Mouse (Mus musculus) B cell, adult 67 days (primary cell): ENCODE measurements around the gene Trim47. TPM values are rescaled to one million over a fixed set of nuclear protein-coding genes. Genes with fewer than 3 reads are reported as not detected.

Experiments used
- total RNA-seq, 2 experiments: library from RNA; stranded (reverse); gene quantifications; 4 replicates each; pipeline ENCODE4 v1.2.4; 2023

Gene Trim47
- total RNA-seq = under 1 TPM in 1 of 2 experiments, not detected in 1; 0.87 TPM

GRCm38 (mm10) chr11:116127156-116127980, at the start of gene Trim47:
Trim47 (minus strand) TSS chr11:116127210.

GRCm38 (mm10) chr11:116167884-116168439, 41.0 kb upstream of the Trim47 start, which contains the start of gene Fbf1:
Fbf1 (minus strand) TSS chr11:116168166.

GRCm38 (mm10) chr11:116138468-116139138, 11.6 kb upstream of the Trim47 start, which contains the start of gene Mrpl38:
Mrpl38 (minus strand) TSS chr11:116138868.

GRCm38 (mm10) chr11:116130488-116131205, 3.6 kb upstream of the Trim47 start, which contains the start of gene Trim65:
Trim65 (minus strand) TSS chr11:116131128.

GRCm38 (mm10) chr11:116086258-116087193, 40.5 kb downstream of the Trim47 start, which contains the start of gene Wbp2:
Wbp2 (minus strand) TSS chr11:116086995.

GRCm38 (mm10) chr11:116077446-116078204, 49.4 kb downstream of the Trim47 start, which contains the start of gene Unc13d:
Unc13d (minus strand) TSS chr11:116077961.

Other genes starting within 250 kb of the Trim47 start
- not detected for gene Smim5, start 227.2 kb downstream of the Trim47 start, total RNA-seq
- gene Smim6, start 215.2 kb downstream of the Trim47 start, total RNA-seq = not detected
- gene Sap30bp, start 193.9 kb downstream of the Trim47 start, total RNA-seq = 10 to 100 TPM; 48.3 to 55.7 TPM
- gene Recql5, start 193.7 kb downstream of the Trim47 start, total RNA-seq = 10 to 100 TPM; 65.2 to 73.1 TPM
- gene Itgb4, start 152.5 kb downstream of the Trim47 start, total RNA-seq = under 1 TPM; 0.20 to 0.56 TPM
- gene Galk1, start 114.5 kb downstream of the Trim47 start, total RNA-seq = 10 to 100 TPM; 17.7 to 21.5 TPM
- gene H3f3b, start 99.2 kb downstream of the Trim47 start, total RNA-seq = 1,000 to 10,000 TPM; 2,967 to 3,463 TPM
- 10 to 100 TPM; 69.9 to 84.3 TPM for gene Unk, start 96.9 kb downstream of the Trim47 start, total RNA-seq
- 10 to 100 TPM; 60.6 to 74.3 TPM for gene Unc13d, start 49.2 kb downstream of the Trim47 start, total RNA-seq
- gene Wbp2, start 40.2 kb downstream of the Trim47 start, total RNA-seq = 100 to 1,000 TPM; 237 to 270 TPM
- gene Trim65, start 3.9 kb upstream of the Trim47 start, total RNA-seq = 10 to 100 TPM; 41.8 to 52.2 TPM
- 10 to 100 TPM; 65.1 to 73.5 TPM for gene Mrpl38, start 11.7 kb upstream of the Trim47 start, total RNA-seq
- 10 to 100 TPM; 37.6 to 45.8 TPM for gene Fbf1, start 41.0 kb upstream of the Trim47 start, total RNA-seq
- gene Ten1, start 71.6 kb upstream of the Trim47 start, total RNA-seq = 10 to 100 TPM; 38.1 to 49.3 TPM
- gene Acox1, start 71.8 kb upstream of the Trim47 start, total RNA-seq = 10 to 100 TPM; 33.7 to 34.9 TPM
- gene Evpl, start 110.9 kb upstream of the Trim47 start, total RNA-seq = under 1 TPM in 1 of 2 experiments, not detected in 1; 0.09 TPM
- gene Srp68, start 147.0 kb upstream of the Trim47 start, total RNA-seq = 10 to 100 TPM; 57.8 to 61.5 TPM
- gene Galr2, start 153.7 kb upstream of the Trim47 start, total RNA-seq = under 1 TPM; 0.26 to 0.42 TPM
- 10 to 100 TPM; 57.8 to 69.4 TPM for gene Exoc7, start 180.0 kb upstream of the Trim47 start, total RNA-seq
- 1 to 10 TPM; 2.0 to 2.1 TPM for gene Foxj1, start 208.2 kb upstream of the Trim47 start, total RNA-seq